Mouse (Mus musculus) thymus, adult 2 months (tissue): Measurements from ENCODE around the gene Eif2s2. TPM values are rescaled to one million over a fixed set of nuclear protein-coding genes. Genes with fewer than 3 reads are reported as not detected.

Experiments used
- DNase-seq: peaks from one replicate; pipeline ENCODE4 v3.0.0; 2021
- H3K27ac ChIP-seq: fragments of 200-500 bp; 2 replicates; pipeline ENCODE4 v1.5.1; 2012; ENCODE audit warnings: low read length, control low read depth; ENCODE audit not compliant: control insufficient read depth, insufficient read depth
- H3K27me3 ChIP-seq: fragments of 200-500 bp; 2 replicates; pipeline ENCODE4 v1.6.1; 2012; ENCODE audit warnings: mild to moderate bottlenecking, low read length, moderate library complexity, mixed read lengths; ENCODE audit not compliant: control insufficient read depth, insufficient read depth
- H3K36me3 ChIP-seq: fragments of 200-500 bp; 2 replicates; pipeline ENCODE4 v1.6.1; 2012; ENCODE audit warnings: mild to moderate bottlenecking, low read length, moderate library complexity; ENCODE audit not compliant: control insufficient read depth, insufficient read depth
- H3K4me1 ChIP-seq: fragments of 200-500 bp; replicated peaks from 2 replicates; pipeline ENCODE4 v1.6.1; 2012; ENCODE audit warnings: low read length; ENCODE audit not compliant: control insufficient read depth, insufficient read depth
- H3K4me3 ChIP-seq: fragments of 200-500 bp; 2 replicates; pipeline ENCODE4 v1.5.1; 2012; ENCODE audit warnings: mild to moderate bottlenecking, low read length, control low read depth, moderate library complexity; ENCODE audit not compliant: control insufficient read depth, insufficient read depth
- CTCF ChIP-seq: fragments of 200-500 bp; IDR thresholded peaks from 2 replicates; pipeline ENCODE4 v1.5.1; 2012; ENCODE audit warnings: mild to moderate bottlenecking, control low read depth, low read length, moderate library complexity, borderline replicate concordance; ENCODE audit not compliant: control insufficient read depth, poor library complexity, insufficient read depth; ENCODE audit errors: extremely low read depth
- POLR2A ChIP-seq: fragments of 200-500 bp; IDR thresholded peaks from 2 replicates; pipeline ENCODE4 v1.6.1; 2012; ENCODE audit warnings: mild to moderate bottlenecking, low read length, control low read depth, moderate library complexity; ENCODE audit not compliant: control insufficient read depth, poor library complexity, insufficient read depth; ENCODE audit errors: extremely low read depth
- WGBS: fragments of 180-500 bp; shearing (Covaris S2); methylation state at CpG from one replicate; pipeline ENCODE4 v1.1.7; 2018; 5-methylcytosine and 5-hydroxymethylcytosine counted together
- polyA plus RNA-seq: library from polyadenylated mRNA; depleted of rRNA; stranded (reverse); fragments of >200 nt; gene quantifications from 2 replicates; pipeline ENCODE4 v1.2.3, GENCODE M21; 2012; rRNA removed

Gene Eif2s2
- 9.7 and 11.0 TPM in 2 replicates for polyA plus RNA-seq

DNA sequence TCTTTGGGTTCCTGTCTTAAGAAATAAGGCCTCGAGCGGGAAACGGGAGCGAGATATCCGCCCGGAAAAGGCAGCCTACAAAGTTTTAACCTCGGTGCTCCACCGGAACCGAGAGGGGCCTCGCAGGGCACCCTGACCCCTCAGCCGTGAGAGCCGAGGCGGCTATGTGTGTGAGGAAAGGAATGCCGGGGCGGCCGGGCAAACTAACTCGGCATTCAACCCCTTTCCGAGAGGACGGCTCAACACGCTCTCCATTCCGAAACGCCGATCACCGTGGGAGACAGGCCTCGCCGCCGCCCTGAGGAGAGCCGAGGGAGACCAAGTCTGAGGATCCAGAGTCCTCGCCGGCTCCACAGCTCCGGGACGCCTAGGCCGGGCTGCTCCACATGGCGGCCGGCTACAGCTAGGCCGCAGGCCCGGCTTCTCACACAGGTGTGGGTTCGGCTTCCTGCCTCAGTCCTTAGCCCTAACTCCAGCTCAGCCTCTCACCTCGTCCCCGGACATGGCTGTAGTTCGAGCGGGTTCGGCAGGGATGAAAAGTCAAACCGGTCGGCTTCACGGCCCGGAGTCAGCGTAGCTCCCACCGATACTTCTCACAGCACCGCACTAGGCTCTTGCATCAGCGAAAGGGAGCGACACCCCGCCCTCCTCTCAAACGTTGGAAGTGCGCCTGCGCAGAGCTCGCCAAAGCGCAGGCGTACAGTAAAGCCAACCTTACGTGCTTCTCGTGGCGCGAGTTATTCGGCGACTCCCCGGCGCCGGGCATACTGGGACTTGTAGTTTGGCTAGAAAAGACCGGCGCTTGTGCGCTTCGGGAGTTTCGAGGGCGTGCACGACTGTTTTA lies at the start of gene Eif2s2:
Gene Eif2s2, minus strand, starts transcription at position 735 of the 844 bp plus-strand sequence.
- H3K27me3 ChIP-seq: no peaks in the 10 kb centered on the region
- H3K36me3 ChIP-seq: peaks cover 7% of the 10 kb centered on the region
- peak within 1 kb of the TSS; percentile 10 for H3K27ac ChIP-seq
- under 1% methylated on average over 75 of the region's 75 CpGs for WGBS
- peak; percentile 95 for DNase-seq
- TF ChIP-seq POLR2A: no peak
- TF ChIP-seq CTCF: no peak
- no peaks in the 10 kb centered on the region for H3K4me1 ChIP-seq
- H3K4me3 ChIP-seq: peak within 1 kb of the TSS; percentile 88

DNA sequence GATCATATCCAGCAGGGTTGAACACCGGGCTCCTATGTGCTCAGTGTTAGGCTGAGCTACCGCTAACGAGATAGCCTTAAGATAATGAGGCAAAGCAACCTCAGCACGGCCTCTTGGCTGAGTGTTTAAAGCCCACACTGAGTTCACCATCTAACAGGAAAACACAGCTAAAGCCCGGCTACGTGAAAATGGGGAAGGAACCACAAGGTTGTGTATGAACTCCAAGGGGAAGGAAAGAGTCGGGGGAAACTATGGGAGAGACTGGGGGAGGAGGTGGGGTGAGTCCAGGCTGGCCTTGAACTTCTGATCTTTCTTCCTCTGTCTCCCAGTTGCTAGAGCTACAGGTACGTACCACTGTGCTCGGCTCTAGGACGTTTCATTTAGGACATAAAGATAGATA lies 49.2 kb upstream of the Eif2s2 start:
- Histone ChIP-seq H3K27me3 (no peaks in the 10 kb centered on the region), H3K27ac (no peak overlapping the region), H3K4me3 (no peak overlapping the region), H3K4me1 (no peaks in the 10 kb centered on the region), H3K36me3 (no peaks in the 10 kb centered on the region)
- no peak for DNase-seq
- 27% methylated on average over 10 of the region's 10 CpGs for WGBS
- TF ChIP-seq POLR2A (no peak), CTCF (no peak)

DNA sequence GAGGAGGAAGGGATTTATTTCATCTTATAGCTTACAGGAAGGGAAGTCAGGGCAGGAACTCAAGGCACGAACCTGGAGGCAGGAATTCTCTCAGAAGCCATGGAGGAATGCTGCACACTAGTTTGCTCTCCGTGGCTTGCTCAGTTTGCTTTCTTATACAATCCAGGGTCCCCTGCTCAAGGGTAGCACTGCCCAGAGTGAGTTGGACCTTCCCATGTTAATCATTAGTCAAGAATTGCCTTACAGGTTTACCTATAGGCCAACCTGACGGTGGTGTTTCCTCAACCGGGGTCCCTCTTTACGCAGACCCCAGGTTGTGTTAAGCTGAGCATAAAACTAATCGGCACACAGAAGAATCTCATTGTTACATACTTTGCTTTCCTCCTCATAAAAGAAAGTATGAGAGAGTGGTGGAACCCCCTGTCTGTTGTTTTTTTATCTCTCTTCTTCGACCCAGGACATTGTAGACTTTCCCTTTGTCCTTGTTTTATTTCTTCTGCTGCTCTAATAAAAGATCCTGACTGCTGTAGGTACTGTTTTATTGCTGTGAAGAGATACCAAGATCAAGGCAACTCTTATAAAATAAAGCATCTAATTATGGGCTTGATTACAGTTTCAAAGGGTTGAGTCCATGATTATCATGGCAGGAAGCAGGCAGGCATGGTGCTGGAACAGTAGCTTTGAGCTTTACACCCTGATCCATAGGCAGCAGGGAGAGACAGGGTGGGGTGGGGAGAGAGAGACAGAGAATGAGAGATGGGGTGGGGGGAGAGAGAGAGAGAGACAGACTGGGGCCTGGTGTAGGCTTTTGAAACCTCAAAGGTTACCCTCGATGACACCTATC lies 45.0 kb upstream of the Eif2s2 start:
- TF ChIP-seq POLR2A: no peak
- TF ChIP-seq CTCF: no peak
- 92% methylated on average over 8 of the region's 8 CpGs for WGBS
- no peak for DNase-seq
- H3K4me1 ChIP-seq: no peaks in the 10 kb centered on the region
- H3K27ac ChIP-seq: no peak overlapping the region
- H3K36me3 ChIP-seq: no peaks in the 10 kb centered on the region
- H3K27me3 ChIP-seq: no peaks in the 10 kb centered on the region
- no peak overlapping the region for H3K4me3 ChIP-seq

DNA sequence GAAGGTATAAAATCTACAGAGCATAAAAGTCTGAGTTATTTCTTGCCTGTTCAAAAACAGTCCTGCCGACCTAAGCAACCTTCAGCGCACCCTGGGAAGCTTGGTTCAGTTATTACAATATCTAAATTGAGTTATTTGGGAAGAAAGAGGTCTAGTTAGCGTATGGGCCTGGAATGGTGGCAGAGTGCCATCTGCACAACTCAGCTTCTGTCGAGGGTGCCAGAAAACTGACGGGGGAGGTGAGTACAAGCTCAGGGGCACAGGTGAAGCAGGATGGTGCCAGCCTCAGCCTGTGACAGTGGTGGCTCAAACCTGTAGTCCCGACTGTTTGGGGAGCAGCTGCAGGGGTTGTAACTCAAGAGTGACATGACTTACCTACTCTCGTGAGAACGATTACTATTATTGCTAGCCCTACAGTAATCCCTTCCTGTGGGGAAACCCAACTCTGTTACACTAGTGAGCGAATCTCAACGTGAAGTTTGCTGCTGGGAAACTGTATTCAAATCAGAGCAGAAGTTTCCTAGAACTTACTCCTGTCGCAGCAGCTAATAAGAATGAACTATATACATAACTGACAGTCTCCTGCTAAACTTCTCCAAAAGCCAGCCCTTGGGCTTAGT lies 43.9 kb upstream of the Eif2s2 start:
- Histone ChIP-seq H3K27me3 (no peaks in the 10 kb centered on the region), H3K27ac (no peak overlapping the region), H3K36me3 (no peaks in the 10 kb centered on the region), H3K4me1 (no peaks in the 10 kb centered on the region), H3K4me3 (no peak overlapping the region)
- TF ChIP-seq POLR2A (no peak), CTCF (no peak)
- WGBS: 78% methylated on average over 11 of the region's 11 CpGs
- DNase-seq: no peak

DNA sequence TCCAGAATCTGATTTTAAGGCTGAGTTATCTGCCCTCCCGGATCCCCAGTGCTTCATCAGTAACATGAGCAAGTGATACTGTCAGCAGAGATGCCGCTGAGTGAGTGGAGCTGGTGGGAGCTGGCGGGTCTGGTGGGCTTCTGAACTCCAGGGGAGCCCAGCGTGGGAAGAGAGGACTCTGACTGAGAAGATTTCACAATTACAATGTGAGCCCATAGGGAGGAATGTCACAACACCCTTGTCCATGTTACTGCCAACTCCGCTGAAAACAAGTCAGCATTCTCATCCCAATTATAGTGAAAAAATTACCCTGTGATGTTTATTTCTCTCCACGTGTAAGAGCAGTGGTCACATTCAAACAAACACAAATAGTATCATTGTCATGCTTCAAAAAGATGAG lies 43.4 kb upstream of the Eif2s2 start:
- H3K4me3 ChIP-seq: no peak overlapping the region
- 90% methylated on average over 6 of the region's 6 CpGs for WGBS
- no peaks in the 10 kb centered on the region for H3K4me1 ChIP-seq
- H3K36me3 ChIP-seq: no peaks in the 10 kb centered on the region
- TF ChIP-seq CTCF: no peak
- no peak for TF ChIP-seq POLR2A
- no peaks in the 10 kb centered on the region for H3K27me3 ChIP-seq
- DNase-seq: no peak
- no peak overlapping the region for H3K27ac ChIP-seq

DNA sequence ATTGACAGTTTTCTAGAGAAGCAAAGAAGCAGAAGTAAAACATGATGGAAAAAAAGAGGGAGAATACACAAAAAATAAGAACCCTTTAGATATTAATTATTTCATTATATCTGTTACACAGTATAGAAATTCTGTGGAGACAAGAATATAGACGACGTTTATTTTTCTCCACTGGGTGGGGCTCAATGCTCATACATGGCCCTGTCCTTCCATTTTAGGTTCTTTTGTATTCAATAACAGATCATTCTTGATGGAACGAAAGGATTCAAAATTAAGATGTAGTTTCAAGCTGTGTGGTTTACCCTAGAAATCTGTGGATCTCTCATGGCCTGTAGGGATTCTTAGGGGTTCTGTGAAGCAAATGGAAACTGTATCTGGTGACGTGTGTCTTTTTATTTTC lies 41.1 kb upstream of the Eif2s2 start:
- TF ChIP-seq POLR2A (no peak), CTCF (no peak)
- WGBS: 35% methylated on average over 4 of the region's 4 CpGs

DNA sequence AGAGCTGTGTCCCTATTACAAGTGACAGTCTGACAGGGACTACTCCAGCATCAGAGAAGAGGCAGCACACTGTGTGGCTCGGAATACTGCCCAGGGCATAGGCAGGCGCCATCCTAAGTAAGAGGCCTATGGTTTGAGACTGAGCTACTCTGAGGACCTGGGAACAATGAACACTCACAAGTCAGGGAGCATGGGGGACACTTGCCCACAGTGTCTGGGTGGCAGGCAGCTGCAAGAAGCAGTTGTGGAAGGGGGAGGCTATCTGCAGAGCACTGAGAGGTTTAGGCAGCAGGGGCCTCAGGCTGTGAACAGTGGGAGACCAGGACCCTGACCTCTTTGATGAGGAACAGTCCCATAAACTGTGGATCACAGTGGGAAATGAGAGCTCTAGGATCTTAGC lies 35.6 kb upstream of the Eif2s2 start:
- TF ChIP-seq POLR2A (no peak), CTCF (no peak)
- Histone ChIP-seq H3K4me1 (no peaks in the 10 kb centered on the region), H3K4me3 (no peak overlapping the region), H3K27me3 (no peaks in the 10 kb centered on the region), H3K27ac (no peak overlapping the region), H3K36me3 (no peaks in the 10 kb centered on the region)
- 94% methylated on average over 2 of the region's 2 CpGs for WGBS
- DNase-seq: no peak

More for the DNA sequence above, 41.1 kb upstream of the Eif2s2 start:
- no peak overlapping the region for H3K4me3 ChIP-seq
- no peak overlapping the region for H3K27ac ChIP-seq
- H3K36me3 ChIP-seq: no peaks in the 10 kb centered on the region
- no peaks in the 10 kb centered on the region for H3K4me1 ChIP-seq
- H3K27me3 ChIP-seq: no peaks in the 10 kb centered on the region
- peak; percentile 7 for DNase-seq
